Mouse (Mus musculus): ENCODE results near the gene Col4a2. TPM values are rescaled to one million over a fixed set of nuclear protein-coding genes. Genes with fewer than 3 reads are reported as not detected.

Col4a2 gene
- polyA plus RNA-seq, 1 experiment from 2014 or later = 39.1 TPM

DNA sequence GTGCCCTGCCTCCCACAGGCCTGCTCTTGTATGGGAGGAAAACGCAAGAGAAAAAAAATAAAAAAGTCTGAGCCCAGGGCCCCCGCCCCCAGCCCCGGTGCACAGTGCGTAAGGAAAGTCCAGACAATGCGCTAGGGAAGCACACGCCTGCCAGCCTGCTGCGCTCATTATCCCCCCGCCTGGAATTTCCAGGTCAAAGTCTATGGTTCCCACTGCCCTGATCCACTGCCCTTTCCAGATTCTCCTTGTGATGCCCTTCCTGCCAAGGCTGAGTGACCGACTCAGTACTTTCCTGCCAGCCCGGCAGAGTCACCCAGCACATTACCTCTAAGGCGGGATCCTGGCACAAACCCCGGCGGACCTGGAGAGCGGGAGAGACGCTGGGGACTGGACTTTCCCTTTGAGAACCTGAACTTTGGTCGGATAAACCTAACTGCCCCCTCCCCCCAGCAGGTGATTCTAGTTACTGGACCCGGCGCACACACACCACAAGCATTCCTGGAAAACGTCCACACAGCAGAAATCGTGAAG, 33.2 kb upstream of the Col4a2 start:
- H3K36me3 ChIP-seq = no peaks in the 10 kb centered on the region
- H3K27me3 ChIP-seq = no peaks in the 10 kb centered on the region
- peaks cover 32% of the 10 kb centered on the region for H3K4me1 ChIP-seq (replicated peaks)
- no peak overlapping the region for H3K27ac ChIP-seq
- no peaks in the 10 kb centered on the region; the same call in 1 of the 2 replicates for H3K9me3 ChIP-seq
- WGBS = 60% methylated on average over 20 of the region's 20 CpGs
- no peak overlapping the region for H3K4me3 ChIP-seq (replicated peaks)
- 0 out of 2 replicates have a peak, but pooled peaks have one; percentile 50 for ATAC-seq
- no peak overlapping the region for H3K9ac ChIP-seq (replicated peaks)
- no peak overlapping the region for H3K4me2 ChIP-seq (replicated peaks)

DNA sequence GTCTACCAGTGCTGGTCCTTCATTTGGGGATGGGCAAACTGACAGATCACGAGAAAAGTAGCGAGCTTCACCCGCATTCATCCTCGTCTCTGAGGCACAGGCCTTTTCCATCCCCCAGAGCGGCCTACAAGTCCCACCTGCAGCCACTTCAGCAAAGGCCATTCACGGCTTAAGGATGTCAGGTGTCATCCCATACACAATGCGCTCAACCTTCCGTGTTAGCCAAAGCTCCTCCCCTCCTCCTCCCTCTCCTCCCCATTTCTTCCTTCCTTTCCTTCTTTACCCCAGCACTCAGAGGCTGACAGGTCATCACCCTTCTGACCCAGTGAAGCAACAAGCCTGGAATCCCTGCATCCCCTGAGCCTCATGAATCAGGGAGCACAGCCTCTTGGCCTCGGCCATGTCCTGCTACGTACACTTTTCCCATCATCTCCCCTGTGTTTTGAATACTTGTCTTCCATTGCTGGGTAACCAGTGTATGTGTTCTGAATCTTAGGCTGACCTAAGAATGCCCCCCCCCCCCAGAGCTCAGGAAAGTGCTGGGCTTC, 31.8 kb upstream of the Col4a2 start:
- Histone ChIP-seq H3K9me3 (no peaks in the 10 kb centered on the region; the same call in 1 of the 2 replicates), H3K4me3 (replicated peaks) (no peak overlapping the region), H3K36me3 (no peaks in the 10 kb centered on the region), H3K27me3 (no peaks in the 10 kb centered on the region), H3K4me2 (replicated peaks) (no peak overlapping the region), H3K27ac (no peak overlapping the region), H3K4me1 (replicated peaks) (peaks cover 32% of the 10 kb centered on the region), H3K9ac (replicated peaks) (no peak overlapping the region)
- WGBS = 61% methylated on average over 10 of the region's 10 CpGs
- no peak for ATAC-seq

DNA sequence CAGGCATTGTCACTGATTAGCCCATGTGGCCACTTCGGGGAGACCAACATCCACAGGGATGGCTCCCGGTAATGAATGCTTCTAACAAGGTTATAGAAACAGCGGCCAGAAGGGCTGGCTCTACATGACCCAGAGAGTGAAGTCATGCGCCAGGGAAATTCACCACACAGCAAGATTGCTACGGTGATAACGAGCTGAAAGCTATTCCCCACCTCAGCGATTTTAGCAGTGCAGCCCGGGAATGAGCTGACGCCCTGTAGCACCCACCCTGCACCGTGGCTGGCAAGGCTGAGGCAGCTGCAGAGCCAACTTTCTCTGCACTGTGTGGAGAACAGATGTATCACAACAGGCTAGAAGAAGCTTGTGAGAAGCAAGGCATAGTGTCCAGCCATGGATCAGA, 30.5 kb upstream of the Col4a2 start:
- Histone ChIP-seq H3K4me1 (replicated peaks) (peaks cover 32% of the 10 kb centered on the region), H3K9me3 (no peaks in the 10 kb centered on the region; the same call in 1 of the 2 replicates), H3K4me2 (replicated peaks) (no peak overlapping the region), H3K27me3 (no peaks in the 10 kb centered on the region), H3K4me3 (replicated peaks) (no peak overlapping the region), H3K27ac (no peak overlapping the region), H3K9ac (replicated peaks) (no peak overlapping the region), H3K36me3 (no peaks in the 10 kb centered on the region)
- 0 out of 2 replicates have a peak, but pooled peaks have one; percentile 56 for ATAC-seq
- WGBS = 78% methylated on average over 10 of the region's 10 CpGs

DNA sequence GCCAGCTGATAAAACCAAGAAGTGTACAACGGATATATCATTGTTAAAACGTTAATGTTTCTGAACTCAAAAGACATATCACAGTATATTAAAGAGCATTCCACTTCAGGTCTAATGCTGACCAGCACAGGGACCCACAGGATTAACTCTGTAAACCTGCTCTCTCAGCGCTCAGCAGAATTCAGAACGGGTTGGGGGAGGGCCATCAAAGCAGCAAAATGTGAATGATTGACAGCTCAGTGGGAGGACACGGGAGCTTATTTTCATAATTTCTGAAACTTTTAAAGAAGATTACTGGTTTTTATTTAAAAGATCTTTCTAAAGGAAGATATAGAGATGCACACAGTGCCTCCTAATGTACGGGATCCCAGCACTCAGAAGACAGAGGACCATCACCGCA, 29.9 kb upstream of the Col4a2 start:
- Histone ChIP-seq H3K4me3 (replicated peaks) (no peak overlapping the region), H3K4me1 (replicated peaks) (peaks cover 32% of the 10 kb centered on the region), H3K27ac (no peak overlapping the region), H3K9me3 (no peaks in the 10 kb centered on the region; the same call in 1 of the 2 replicates), H3K36me3 (no peaks in the 10 kb centered on the region), H3K9ac (replicated peaks) (no peak overlapping the region), H3K4me2 (replicated peaks) (no peak overlapping the region), H3K27me3 (no peaks in the 10 kb centered on the region)
- ATAC-seq = no peak
- WGBS = 66% methylated on average over 7 of the region's 7 CpGs

DNA sequence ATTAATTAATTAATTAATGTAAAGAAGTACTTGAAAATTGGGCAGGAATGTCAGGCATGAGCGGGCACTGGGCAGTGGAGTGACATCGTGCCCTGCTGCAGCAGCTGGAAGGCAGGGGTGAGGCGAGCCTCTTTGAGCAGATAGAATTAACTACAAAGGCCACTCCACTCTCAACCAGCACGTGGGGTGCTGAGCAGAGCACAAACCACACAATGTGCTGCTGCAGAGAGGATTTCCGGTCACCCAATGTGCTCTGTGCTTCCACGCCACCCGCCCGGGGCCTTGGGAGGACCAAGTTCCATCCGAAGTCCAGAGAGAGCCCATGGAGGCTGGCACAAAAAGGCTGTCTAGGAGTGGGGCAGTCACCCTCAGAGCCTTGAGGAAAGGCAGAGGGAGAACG, 29.4 kb upstream of the Col4a2 start:
- H3K4me2 ChIP-seq (replicated peaks) = no peak overlapping the region
- no peak overlapping the region for H3K27ac ChIP-seq
- no peak overlapping the region for H3K9ac ChIP-seq (replicated peaks)
- no peak overlapping the region for H3K4me3 ChIP-seq (replicated peaks)
- no peaks in the 10 kb centered on the region for H3K27me3 ChIP-seq
- 0 out of 2 replicates have a peak, but pooled peaks have one; percentile 14 for ATAC-seq
- peaks cover 27% of the 10 kb centered on the region for H3K4me1 ChIP-seq (replicated peaks)
- H3K9me3 ChIP-seq = no peaks in the 10 kb centered on the region; the same call in 1 of the 2 replicates
- no peaks in the 10 kb centered on the region for H3K36me3 ChIP-seq
- WGBS = 25% methylated on average over 10 of the region's 10 CpGs

DNA sequence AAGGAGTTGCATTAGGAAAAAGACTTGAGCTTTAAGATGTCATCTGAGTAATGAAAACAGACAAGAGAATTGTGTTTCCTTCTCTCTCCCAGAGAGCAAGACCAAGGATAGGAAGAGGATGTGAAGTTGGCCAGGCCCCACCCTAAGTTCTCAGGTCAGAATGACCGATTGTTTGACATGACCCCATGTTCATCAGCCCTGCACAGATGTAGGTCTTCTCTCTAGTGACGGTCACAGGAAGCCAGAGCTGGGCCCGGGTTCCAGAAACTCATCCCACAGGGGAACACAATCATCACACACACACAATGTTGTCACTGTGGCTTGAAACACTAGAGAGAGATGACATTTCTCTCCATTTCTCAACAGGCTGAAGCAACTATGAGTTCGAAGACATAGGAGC, 27.2 kb upstream of the Col4a2 start:
- Histone ChIP-seq H3K36me3 (no peaks in the 10 kb centered on the region), H3K9me3 (no peaks in the 10 kb centered on the region; the same call in 1 of the 2 replicates), H3K9ac (replicated peaks) (no peak overlapping the region), H3K4me1 (replicated peaks) (peaks cover 17% of the 10 kb centered on the region), H3K27me3 (no peaks in the 10 kb centered on the region), H3K27ac (no peak overlapping the region), H3K4me3 (replicated peaks) (no peak overlapping the region), H3K4me2 (replicated peaks) (no peak overlapping the region)
- 82% methylated on average over 4 of the region's 4 CpGs for WGBS
- no peak for ATAC-seq

DNA sequence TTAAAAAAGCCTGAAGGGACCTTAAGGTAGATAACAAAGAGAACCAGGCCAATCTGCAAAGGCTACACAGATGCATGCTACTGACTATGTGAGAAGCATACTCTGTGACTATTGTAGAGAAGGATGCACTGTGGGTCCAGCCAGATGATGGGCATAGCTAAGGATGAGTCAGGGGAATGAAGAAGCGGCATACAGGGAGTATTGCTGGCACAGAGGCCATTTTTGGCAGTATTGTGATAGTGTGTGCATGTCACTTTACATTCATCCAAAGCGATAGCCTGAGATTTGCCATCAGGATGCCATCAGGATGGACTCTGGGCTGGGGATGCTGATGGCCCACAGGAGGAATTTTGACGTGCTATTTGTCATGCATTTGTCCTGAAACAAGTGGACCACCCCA, 25.5 kb upstream of the Col4a2 start:
- no peak overlapping the region for H3K4me3 ChIP-seq (replicated peaks)
- H3K27me3 ChIP-seq = no peaks in the 10 kb centered on the region
- H3K4me2 ChIP-seq (replicated peaks) = no peak overlapping the region
- peaks cover 20% of the 10 kb centered on the region for H3K4me1 ChIP-seq (replicated peaks)
- WGBS = 60% methylated on average over 3 of the region's 3 CpGs
- no peak for ATAC-seq
- H3K36me3 ChIP-seq = no peaks in the 10 kb centered on the region
- no peaks in the 10 kb centered on the region for H3K9me3 ChIP-seq
- H3K9ac ChIP-seq (replicated peaks) = no peak overlapping the region
- no peak overlapping the region for H3K27ac ChIP-seq

DNA sequence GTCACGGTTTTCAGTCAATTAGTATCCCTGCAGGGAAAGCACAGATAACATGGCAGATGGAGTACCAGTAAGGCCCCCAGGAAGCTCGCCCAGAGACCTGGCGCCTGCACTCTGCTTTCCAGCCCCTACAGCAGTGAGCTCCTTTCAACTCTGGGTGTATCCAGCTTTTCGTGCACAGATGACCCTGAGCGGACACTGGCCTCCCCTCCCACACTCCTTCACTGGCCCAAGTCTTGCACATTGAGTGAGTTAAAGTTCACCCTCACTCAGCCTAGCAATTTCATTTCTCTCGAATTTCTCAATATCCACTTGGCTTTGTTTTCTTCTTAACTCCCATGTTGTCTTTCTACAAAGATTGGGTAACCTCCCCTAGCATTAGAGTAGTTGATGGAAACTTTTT, 24.3 kb upstream of the Col4a2 start:
- ATAC-seq = no peak
- Histone ChIP-seq H3K27me3 (no peaks in the 10 kb centered on the region), H3K36me3 (no peaks in the 10 kb centered on the region), H3K4me3 (replicated peaks) (no peak overlapping the region), H3K4me2 (replicated peaks) (no peak overlapping the region), H3K4me1 (replicated peaks) (peaks cover 9% of the 10 kb centered on the region), H3K27ac (no peak overlapping the region), H3K9ac (replicated peaks) (no peak overlapping the region), H3K9me3 (no peaks in the 10 kb centered on the region)
- WGBS = 53% methylated on average over 6 of the region's 6 CpGs

DNA sequence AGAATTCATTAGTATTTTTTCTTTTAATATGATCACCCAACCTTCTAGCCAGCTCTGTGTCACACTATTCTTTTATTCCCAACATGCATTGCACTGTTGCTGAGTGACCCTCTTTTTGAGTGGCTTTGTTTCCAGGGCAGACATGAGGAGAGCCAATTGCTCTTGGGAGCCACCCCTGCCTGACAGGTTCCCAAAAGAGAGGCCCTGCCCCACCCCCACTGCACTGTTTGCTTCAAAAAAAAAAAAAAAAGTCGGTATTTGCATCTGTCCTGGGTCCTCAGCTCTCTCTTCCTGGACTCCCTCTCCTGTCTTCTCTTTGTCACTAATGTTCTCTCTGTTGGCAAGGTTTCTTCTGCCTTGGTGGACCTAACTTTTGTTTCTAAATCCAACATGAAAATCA, 22.1 kb upstream of the Col4a2 start:
- Histone ChIP-seq H3K9ac (replicated peaks) (no peak overlapping the region), H3K36me3 (no peaks in the 10 kb centered on the region), H3K4me2 (replicated peaks) (no peak overlapping the region), H3K27me3 (no peaks in the 10 kb centered on the region), H3K4me3 (replicated peaks) (no peak overlapping the region), H3K4me1 (replicated peaks) (peaks cover 6% of the 10 kb centered on the region; the same call in 1 of the 2 replicates), H3K9me3 (no peaks in the 10 kb centered on the region), H3K27ac (no peak overlapping the region)
- 4% methylated on average over 1 of the region's 1 CpGs for WGBS
- ATAC-seq = no peak

DNA sequence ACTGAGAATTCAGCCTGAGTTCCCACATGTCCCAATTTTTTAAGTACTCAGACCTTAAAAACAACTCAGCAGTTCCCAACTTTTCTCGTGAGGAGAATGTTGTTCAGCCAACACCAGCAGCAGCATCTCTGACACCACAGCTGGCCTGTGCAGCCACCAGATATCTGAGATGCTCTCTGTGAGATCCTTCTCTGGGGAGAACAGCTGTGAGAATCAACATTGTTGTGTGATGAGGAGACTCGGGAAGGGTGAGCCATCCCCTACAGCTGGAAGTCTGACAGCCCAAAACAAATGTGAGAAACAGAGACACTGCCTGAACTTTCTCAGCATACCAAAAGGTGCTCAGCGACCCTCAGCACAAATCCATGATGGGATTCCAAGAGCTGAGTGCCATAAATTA, 20.0 kb upstream of the Col4a2 start:
- WGBS = 76% methylated on average over 3 of the region's 3 CpGs
- no peak for ATAC-seq
- Histone ChIP-seq H3K27me3 (no peaks in the 10 kb centered on the region), H3K9ac (replicated peaks) (no peak overlapping the region), H3K9me3 (no peaks in the 10 kb centered on the region), H3K27ac (no peak overlapping the region), H3K4me2 (replicated peaks) (no peak overlapping the region), H3K36me3 (no peaks in the 10 kb centered on the region), H3K4me3 (replicated peaks) (no peak overlapping the region), H3K4me1 (replicated peaks) (peaks cover 6% of the 10 kb centered on the region; the same call in 1 of the 2 replicates)

DNA sequence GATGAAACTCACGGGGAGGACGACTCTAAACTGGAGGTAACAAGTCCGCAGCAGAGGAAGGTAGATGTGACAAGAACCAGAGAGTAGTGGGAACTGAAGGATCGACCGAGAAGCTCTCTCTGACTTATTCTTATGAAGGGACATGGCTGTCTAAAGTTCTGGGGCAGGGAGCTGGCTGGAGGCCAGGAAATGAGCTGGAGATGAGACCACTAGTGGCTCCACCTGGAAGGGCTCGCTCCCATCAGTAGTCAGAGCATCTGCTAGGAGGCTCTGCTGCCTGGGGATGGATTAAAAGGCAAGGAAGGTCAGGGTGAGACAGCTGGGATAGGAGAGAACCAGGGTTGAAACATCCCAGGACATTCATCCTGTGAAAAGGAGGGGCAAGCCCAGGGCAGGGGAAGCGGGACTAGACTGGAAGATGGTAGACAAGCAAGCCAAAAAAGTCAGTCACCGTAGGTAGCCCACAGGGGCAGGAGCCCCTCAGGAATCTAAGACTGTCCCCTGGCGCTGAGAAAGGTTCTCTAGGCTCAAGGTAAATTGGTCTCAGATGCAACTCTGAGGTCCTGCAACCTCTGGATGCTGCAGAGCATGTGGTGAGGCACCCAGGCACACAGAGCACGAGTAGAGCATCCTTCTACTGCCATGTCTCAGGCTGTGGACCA, 16.2 kb upstream of the Col4a2 start:
- Histone ChIP-seq H3K9ac (replicated peaks) (no peak overlapping the region), H3K36me3 (no peaks in the 10 kb centered on the region), H3K4me1 (replicated peaks) (no peaks in the 10 kb centered on the region), H3K9me3 (no peaks in the 10 kb centered on the region), H3K27ac (no peak overlapping the region), H3K27me3 (no peaks in the 10 kb centered on the region), H3K4me3 (replicated peaks) (no peak overlapping the region), H3K4me2 (replicated peaks) (no peak overlapping the region)
- 88% methylated on average over 10 of the region's 10 CpGs for WGBS
- ATAC-seq = no peak

DNA sequence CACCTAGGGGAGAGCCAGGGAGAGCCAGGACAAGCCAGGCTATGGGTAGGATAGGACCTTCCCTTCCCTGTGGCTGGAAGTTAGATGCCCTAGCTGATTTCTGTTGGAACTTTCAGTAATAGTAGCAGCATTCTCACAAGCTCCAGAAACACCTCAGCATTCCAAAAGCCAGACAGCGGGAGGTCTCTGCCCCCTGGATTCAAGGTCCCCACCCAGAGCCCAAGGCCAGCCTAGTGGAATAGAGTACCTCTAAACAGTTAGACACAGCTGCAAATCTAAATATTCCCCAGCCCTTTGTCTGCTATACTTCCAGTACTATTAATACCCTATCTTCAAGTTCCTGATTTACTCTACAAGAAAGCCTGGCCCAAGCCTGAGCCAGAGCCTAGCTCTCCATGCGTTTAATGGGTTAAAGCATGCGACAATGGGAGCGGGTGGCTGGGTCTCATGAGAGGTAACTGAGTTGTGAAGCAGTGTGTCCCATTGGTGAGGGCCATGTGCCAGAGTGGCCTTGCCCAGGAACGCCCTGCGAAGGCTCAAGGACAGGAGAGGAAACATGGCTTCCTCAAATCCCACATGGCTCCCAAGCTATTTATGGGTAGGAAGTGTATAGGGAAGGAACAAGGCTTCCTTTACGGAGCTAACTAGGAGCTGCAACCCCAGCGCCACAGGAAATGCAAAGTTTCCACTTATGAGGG, 15.3 kb upstream of the Col4a2 start:
- Histone ChIP-seq H3K9ac (replicated peaks) (no peak overlapping the region), H3K4me2 (replicated peaks) (no peak overlapping the region), H3K36me3 (no peaks in the 10 kb centered on the region), H3K4me3 (replicated peaks) (no peak overlapping the region), H3K27ac (no peak overlapping the region), H3K27me3 (no peaks in the 10 kb centered on the region), H3K9me3 (no peaks in the 10 kb centered on the region), H3K4me1 (replicated peaks) (no peaks in the 10 kb centered on the region)
- no peak for ATAC-seq
- WGBS = 87% methylated on average over 8 of the region's 8 CpGs
